Mouse (Mus musculus): ENCODE results near the gene Gm6871. TPM values are rescaled to one million over a fixed set of nuclear protein-coding genes. Genes with fewer than 3 reads are reported as not detected.

The Gm6871 gene
- polyA plus RNA-seq, 1 experiment = 0.70 TPM

Other genes with a start within 250 kb of the Gm6871 start
- gene AI987944, start 180.3 kb downstream of the Gm6871 start, polyA plus RNA-seq (2012; rRNA removed) = 4.6 and 5.2 TPM in 2 replicates
- gene Vmn2r57, start 125.0 kb downstream of the Gm6871 start, polyA plus RNA-seq (2012; rRNA removed) = 0.18 and 0.24 TPM in 2 replicates
- 0.14 and 0.15 TPM in 2 replicates for gene Gm20449, start 74.2 kb downstream of the Gm6871 start, polyA plus RNA-seq (2012; rRNA removed)
- gene AW146154, start 73.8 kb downstream of the Gm6871 start, polyA plus RNA-seq (2012; rRNA removed) = 6.8 and 8.7 TPM in 2 replicates
- gene 2610021A01Rik, start 25.6 kb upstream of the Gm6871 start, polyA plus RNA-seq (2012; rRNA removed) = 4.8 and 7.2 TPM in 2 replicates
- 2.0 and 2.2 TPM in 2 replicates for gene Zfp788, start 59.5 kb upstream of the Gm6871 start, polyA plus RNA-seq (2012; rRNA removed)

Measured in gonadal fat pad, adult 2 months (tissue).